ENCODE assay signal across 16 mouse cellular contexts in the genomic region with DNA sequence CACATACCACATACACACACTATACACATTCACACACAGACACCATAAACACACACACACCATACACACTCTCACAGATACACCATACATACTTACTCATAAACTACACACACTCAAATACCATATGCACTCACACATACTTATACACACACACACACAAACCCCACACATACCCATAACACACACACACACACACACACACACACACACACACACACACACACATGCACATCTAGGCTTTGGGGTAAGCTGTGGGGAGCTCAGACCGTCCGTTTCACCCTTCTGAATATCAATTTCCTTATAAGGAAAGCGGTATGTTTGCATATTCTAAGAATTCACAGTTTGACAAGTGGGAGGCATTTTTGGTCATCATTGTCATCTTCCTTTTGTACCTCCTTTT. TPM values are rescaled to one million over a fixed set of nuclear protein-coding genes. Genes with fewer than 3 reads are reported as not detected.
DNase-seq lines count a peak whose midpoint lies in the region; ATAC-seq and TF ChIP-seq lines count a peak whose summit lies in the region.
"Had no signal": no experiment of that assay in that cellular context is flagged by ENCODE, and none has a peak within 500 bp of the region (broad histone marks: within the 10 kb centered on the region; RNA-seq: fewer than 3 reads in every experiment).

No protein-coding gene starts in this region.

- DNase-seq in lung, adult 18-20 months, result no peak
- peak; percentile 46 for DNase-seq in naive thymus-derived CD4-positive, alpha-beta T cell, adult 2 months (ENCODE audit: low read depth)
- DNase-seq in forebrain, postnatal 0 days, result no peak
- DNase-seq in urinary bladder, postnatal 36 days (ENCODE audit: low spot score in 2 of 2), result no peak
- DNase-seq: cerebellum, adult 18-20 months; kidney, adult 8-10 months; left cerebral cortex, postnatal 4 days; lung, postnatal 4 days; retina, postnatal 1 day had no signal

- H3K9me3 ChIP-seq in lung, embryonic 15.5 days, result no peaks in the 10 kb centered on the region
- H3K9me3 ChIP-seq in forebrain, postnatal 0 days (ENCODE audit: low read length), result no peaks in the 10 kb centered on the region
- H3K9me3 ChIP-seq: midbrain, embryonic 15.5 days had no signal

- no peak overlapping the region for H3K9ac ChIP-seq in lung, embryonic 15.5 days
- no peak overlapping the region for H3K9ac ChIP-seq in forebrain, postnatal 0 days
- H3K9ac ChIP-seq: midbrain, embryonic 15.5 days had no signal

- H3K27ac ChIP-seq in lung, embryonic 15.5 days, result no peak overlapping the region
- peak overlapping the region; percentile 20; the same call in 1 of the 2 replicates for H3K27ac ChIP-seq in embryonic fibroblast, embryonic 13.5 days (ENCODE audit: insufficient read depth, low read length)
- H3K27ac ChIP-seq in forebrain, postnatal 0 days (ENCODE audit: low read depth, low read length), result no peak overlapping the region
- H3K27ac ChIP-seq: midbrain, embryonic 15.5 days had no signal

- TF ChIP-seq CTCF in embryonic fibroblast, embryonic 13.5 days (IDR thresholded peaks at IDR 0.05; ENCODE audit: borderline replicate concordance, insufficient read depth, low read length), result 0 out of 2 replicates have a peak, but pooled peaks have one; percentile 4
- no peak for TF ChIP-seq CTCF in forebrain, postnatal 0 days (IDR thresholded peaks at IDR 0.05; ENCODE audit: low read depth)

- peak overlapping the region; percentile 26; the same call in 1 of the 2 replicates for H3K4me3 ChIP-seq in lung, embryonic 15.5 days
- no peak overlapping the region for H3K4me3 ChIP-seq in embryonic fibroblast, embryonic 13.5 days (ENCODE audit: insufficient read depth, low read length)
- H3K4me3 ChIP-seq in forebrain, postnatal 0 days (ENCODE audit: low read depth, low read length), result no peak overlapping the region
- H3K4me3 ChIP-seq: midbrain, embryonic 15.5 days had no signal

- ATAC-seq in lung, embryonic 15.5 days (ENCODE audit: borderline replicate concordance, extremely low read depth, low FRiP score, low TSS enrichment), result no peak
- peak; percentile 16 for ATAC-seq in CD4-positive, CD25-positive, alpha-beta regulatory T cell, adult 4 months
- ATAC-seq in forebrain, postnatal 0 days, result no peak
- ATAC-seq: midbrain, embryonic 15.5 days had no signal

- peak overlapping the region; percentile 35 for H3K4me2 ChIP-seq in lung, embryonic 15.5 days
- no peak overlapping the region for H3K4me2 ChIP-seq in forebrain, postnatal 0 days (ENCODE audit: low read depth)
- H3K4me2 ChIP-seq: midbrain, embryonic 15.5 days had no signal

- H3K4me1 ChIP-seq in lung, embryonic 15.5 days, result peaks cover 32% of the 10 kb centered on the region
- H3K4me1 ChIP-seq in embryonic fibroblast, embryonic 13.5 days (ENCODE audit: control insufficient read depth, insufficient read depth, low read length), result peaks cover 9% of the 10 kb centered on the region
- H3K4me1 ChIP-seq in forebrain, postnatal 0 days (ENCODE audit: insufficient read depth), result no peaks in the 10 kb centered on the region

- H3K27me3 ChIP-seq in lung, embryonic 15.5 days, result no peaks in the 10 kb centered on the region
- no peaks in the 10 kb centered on the region for H3K27me3 ChIP-seq in forebrain, postnatal 0 days (ENCODE audit: insufficient read depth, low read length)
- H3K27me3 ChIP-seq: midbrain, embryonic 15.5 days had no signal

- TF ChIP-seq POLR2A in embryonic fibroblast, embryonic 13.5 days (IDR thresholded peaks at IDR 0.05; ENCODE audit: low read depth, low read length), result 0 out of 2 replicates have a peak, but pooled peaks have one; percentile 13

- 38% methylated on average over 3 of the region's 3 CpGs for WGBS in lung, embryonic 15.5 days
- 75% methylated on average over 3 of the region's 3 CpGs for WGBS in forebrain, postnatal 0 days

- no peaks in the 10 kb centered on the region for H3K36me3 ChIP-seq in lung, embryonic 15.5 days
- no peaks in the 10 kb centered on the region for H3K36me3 ChIP-seq in forebrain, postnatal 0 days (ENCODE audit: insufficient read depth)
- H3K36me3 ChIP-seq: midbrain, embryonic 15.5 days had no signal

RNA-seq across cellular contexts. Expression of gene Sh2d3c, which starts 1.7 kb away (rescaled TPM):
- 40.5 and 41.4 TPM in 2 replicates for polyA plus RNA-seq in lung, embryonic 15.5 days (2015; fragmentation: Nextera tagmentation; extraction: Ambion mirVana)
- polyA plus RNA-seq in CD4-positive, CD25-positive, alpha-beta regulatory T cell, adult 4 months (2017; shearing (Covaris generic)), result 10 to 100 TPM; 54.0 to 90.6 TPM
- 2.1 and 2.6 TPM in 2 replicates for polyA plus RNA-seq in embryonic fibroblast, embryonic 13.5 days (2011; ENCODE audit: insufficient read length, low read depth, missing spikeins)
- total RNA-seq in forebrain, postnatal 0 days (2014; rRNA removed), result 16.5 and 24.1 TPM in 2 replicates
- 41.3 and 48.9 TPM in 2 replicates for polyA plus RNA-seq in forebrain, postnatal 0 days (2015; fragmentation: Nextera tagmentation; extraction: Ambion mirVana)

RNA-seq across cellular contexts. Expression of gene Cdk9, which starts 9.7 kb away (rescaled TPM):
- polyA plus RNA-seq in lung, embryonic 15.5 days (2015; fragmentation: Nextera tagmentation; extraction: Ambion mirVana), result 89.6 and 98.7 TPM in 2 replicates
- polyA plus RNA-seq in CD4-positive, CD25-positive, alpha-beta regulatory T cell, adult 4 months (2017; shearing (Covaris generic)), result 10 to 100 TPM; 16.3 to 22.9 TPM
- polyA plus RNA-seq in embryonic fibroblast, embryonic 13.5 days (2011; ENCODE audit: insufficient read length, low read depth, missing spikeins), result 77.9 and 82.0 TPM in 2 replicates
- total RNA-seq in forebrain, postnatal 0 days (2014; rRNA removed), result 90.5 and 94.5 TPM in 2 replicates
- polyA plus RNA-seq in forebrain, postnatal 0 days (2015; fragmentation: Nextera tagmentation; extraction: Ambion mirVana), result 66.5 and 67.5 TPM in 2 replicates

RNA-seq across cellular contexts. Expression of gene 6330409D20Rik, which starts 18.2 kb away (rescaled TPM):
- polyA plus RNA-seq in lung, embryonic 15.5 days (2015; fragmentation: Nextera tagmentation; extraction: Ambion mirVana), result 0.24 and 0.25 TPM in 2 replicates
- under 1 TPM in 1 of 2 experiments, not detected in 1; 0.58 TPM for polyA plus RNA-seq in CD4-positive, CD25-positive, alpha-beta regulatory T cell, adult 4 months (2017; shearing (Covaris generic))
- polyA plus RNA-seq in embryonic fibroblast, embryonic 13.5 days (2011; ENCODE audit: insufficient read length, low read depth, missing spikeins), result not detected in 2 replicates
- total RNA-seq in forebrain, postnatal 0 days (2014; rRNA removed), result 2.1 and 4.3 TPM in 2 replicates
- polyA plus RNA-seq in forebrain, postnatal 0 days (2015; fragmentation: Nextera tagmentation; extraction: Ambion mirVana), result 2.2 and 2.9 TPM in 2 replicates
- total RNA-seq: ES-E14; granulocyte monocyte progenitor cell, adult 5-6 weeks; hematopoietic stem cell, adult 5-6 weeks had no signal

RNA-seq across cellular contexts. Expression of gene Fpgs, which starts 18.6 kb away (rescaled TPM):
- 27.9 and 28.6 TPM in 2 replicates for polyA plus RNA-seq in lung, embryonic 15.5 days (2015; fragmentation: Nextera tagmentation; extraction: Ambion mirVana)
- 10 to 100 TPM in 1 of 2 experiments, 1 to 10 TPM in 1; 9.4 to 12.5 TPM for polyA plus RNA-seq in CD4-positive, CD25-positive, alpha-beta regulatory T cell, adult 4 months (2017; shearing (Covaris generic))
- 20.2 and 26.4 TPM in 2 replicates for polyA plus RNA-seq in embryonic fibroblast, embryonic 13.5 days (2011; ENCODE audit: insufficient read length, low read depth, missing spikeins)
- 22.4 and 31.5 TPM in 2 replicates for total RNA-seq in forebrain, postnatal 0 days (2014; rRNA removed)
- polyA plus RNA-seq in forebrain, postnatal 0 days (2015; fragmentation: Nextera tagmentation; extraction: Ambion mirVana), result 20.7 and 22.0 TPM in 2 replicates

RNA-seq across cellular contexts. Expression of gene Tor2a, which starts 34.5 kb away (rescaled TPM):
- 63.9 and 65.6 TPM in 2 replicates for polyA plus RNA-seq in lung, embryonic 15.5 days (2015; fragmentation: Nextera tagmentation; extraction: Ambion mirVana)
- polyA plus RNA-seq in CD4-positive, CD25-positive, alpha-beta regulatory T cell, adult 4 months (2017; shearing (Covaris generic)), result 10 to 100 TPM; 64.5 to 84.5 TPM
- polyA plus RNA-seq in embryonic fibroblast, embryonic 13.5 days (2011; ENCODE audit: insufficient read length, low read depth, missing spikeins), result 26.1 and 36.6 TPM in 2 replicates
- 51.4 and 54.3 TPM in 2 replicates for total RNA-seq in forebrain, postnatal 0 days (2014; rRNA removed)
- 40.7 and 44.8 TPM in 2 replicates for polyA plus RNA-seq in forebrain, postnatal 0 days (2015; fragmentation: Nextera tagmentation; extraction: Ambion mirVana)

Comparison
In these comparisons a context has a peak if more than half of its experiments do, and no peak if none do; other contexts are left out.
1. RNA of gene Sh2d3c, which starts 1.7 kb away (polyA plus RNA-seq): 54.0 to 90.6 TPM in CD4-positive, CD25-positive, alpha-beta regulatory T cell, adult 4 months, 41.3 to 48.9 TPM in forebrain, postnatal 0 days and 40.5 to 41.4 TPM in lung, embryonic 15.5 days; 2.1 to 2.6 TPM in embryonic fibroblast, embryonic 13.5 days; every median in the first group is over 10 times any median in the second.